Mouse (Mus musculus) T-cell, adult 2 months (primary cell): ENCODE results near the gene Ms4a6b.
"Not testable (repeated sequence)": the region's sequence is repeated elsewhere in the genome, so short reads cannot be mapped to it uniquely, and the experiment has no call there.

Experiments used
- DNase-seq: peaks from one replicate; pipeline ENCODE4 v3.0.0; 2022; ENCODE audit warnings: low spot score

Ms4a6b gene

GRCm38 (mm10) chr19:11533888-11534445 is 17.7 kb downstream of the Ms4a6b start:
- peak; percentile 73 for DNase-seq

- DNase-seq = no peak
Observed at GRCm38 (mm10) chr19:11536593-11536992, 20.3 kb downstream of the Ms4a6b start, which contains the start of gene Ms4a4d. TSS of gene Ms4a4d (plus strand) at chr19:11536801.

GRCm38 (mm10) chr19:11537336-11537735 is 21.0 kb downstream of the Ms4a6b start:
- no peak for DNase-seq

- peak; percentile 70 for DNase-seq
Observed at GRCm38 (mm10) chr19:11540166-11540821, 24.0 kb downstream of the Ms4a6b start.

- DNase-seq = not testable (repeated sequence)
Observed at GRCm38 (mm10) chr19:11544383-11544782, 28.1 kb downstream of the Ms4a6b start.

- DNase-seq = peak; percentile 41
Observed at GRCm38 (mm10) chr19:11547911-11548310, 31.6 kb downstream of the Ms4a6b start.

GRCm38 (mm10) chr19:11554726-11555125 is 38.4 kb downstream of the Ms4a6b start:
- no peak for DNase-seq

GRCm38 (mm10) chr19:11559560-11559959 is 43.2 kb downstream of the Ms4a6b start:
- peak; percentile 22 for DNase-seq

GRCm38 (mm10) chr19:11574965-11575364 is 58.7 kb downstream of the Ms4a6b start:
- DNase-seq = no peak
